Mouse (Mus musculus): ENCODE results near the gene Caprin1.

DNA sequence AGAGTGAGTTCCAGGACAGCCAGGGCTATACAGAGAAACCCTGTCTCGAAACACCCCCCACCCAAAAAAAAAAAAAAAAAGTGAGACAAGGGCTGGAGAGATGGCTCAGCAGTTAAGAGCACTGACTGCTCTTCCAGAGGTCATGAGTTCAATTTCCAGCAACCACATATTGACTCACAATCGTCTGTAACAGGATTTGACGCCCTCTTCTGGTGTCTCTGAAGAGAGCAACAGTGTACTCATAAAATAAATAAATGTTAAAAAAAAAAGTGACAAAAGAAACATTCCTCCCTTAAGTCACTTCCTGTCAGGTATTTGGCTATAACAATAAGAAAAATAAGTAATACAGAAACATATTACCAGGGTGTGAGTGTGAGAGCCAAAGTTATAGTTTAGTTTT lies 41.0 kb upstream of the Caprin1 start:
- peak; percentile 13; the same call in 1 of the 2 replicates for TF ChIP-seq CTCF (IDR thresholded peaks at IDR 0.05; ENCODE audit: low read depth)
- TF ChIP-seq EP300 (IDR thresholded peaks at IDR 0.05; ENCODE audit: low read depth): no peak
